Mouse (Mus musculus): ENCODE data around the gene Fam160b1. TPM values are rescaled to one million over a fixed set of nuclear protein-coding genes. Genes with fewer than 3 reads are reported as not detected.

The Fam160b1 gene
- polyA plus RNA-seq, 1 experiment from 2014 or later: 14.1 TPM

DNA sequence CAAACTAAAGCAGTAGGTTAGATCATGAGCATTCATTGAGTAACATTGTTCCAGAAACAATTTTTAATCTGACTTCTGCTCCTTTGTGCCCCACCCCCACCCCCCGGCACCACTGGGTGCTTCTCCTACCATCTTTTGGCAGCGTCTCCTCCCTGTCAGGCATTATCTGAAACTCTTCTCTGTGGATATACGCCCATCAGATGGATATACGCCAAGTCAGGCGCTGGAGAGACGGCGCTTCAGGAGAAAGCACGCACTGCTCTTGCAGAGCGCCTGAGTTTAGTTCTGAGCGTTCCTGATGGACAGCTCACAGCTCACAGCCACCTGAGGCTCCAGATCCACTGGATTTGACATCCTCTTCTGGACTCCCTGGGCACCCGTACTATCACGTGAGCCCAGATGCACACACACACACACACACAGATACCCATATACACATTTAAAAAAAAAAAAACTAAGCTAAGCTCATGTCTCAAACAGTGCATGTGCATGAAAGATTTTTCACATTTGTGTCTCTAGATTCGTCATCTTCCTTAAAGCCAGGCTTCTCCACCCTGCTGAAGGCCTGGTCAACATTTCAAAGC, 21.1 kb upstream of the Fam160b1 start:
- ATAC-seq (ENCODE audit: low FRiP score) (no peak), DNase-seq (ENCODE audit: low spot score, missing footprints) (no peak)
- no peaks in the 10 kb centered on the region for H3K9me3 ChIP-seq (ENCODE audit: control insufficient read depth, low read length)
- H3K4me3 ChIP-seq (ENCODE audit: low read depth, low read length): no peak overlapping the region
- 90% methylated on average over 13 of the region's 13 CpGs for WGBS
- no peaks in the 10 kb centered on the region for H3K27me3 ChIP-seq (ENCODE audit: control insufficient read depth, insufficient read depth, low read length)
- no peaks in the 10 kb centered on the region for H3K36me3 ChIP-seq (ENCODE audit: control insufficient read depth, insufficient read depth, low read length)
- no peak overlapping the region for H3K4me2 ChIP-seq
- H3K9ac ChIP-seq (ENCODE audit: low read length): no peak overlapping the region
- no peaks in the 10 kb centered on the region for H3K4me1 ChIP-seq (ENCODE audit: control insufficient read depth, insufficient read depth, low read length)
- no peak overlapping the region for H3K27ac ChIP-seq (ENCODE audit: low read depth, low read length)

- no peak for DNase-seq (ENCODE audit: low spot score, missing footprints)
- no peak overlapping the region for H3K27ac ChIP-seq (ENCODE audit: low read depth, low read length)
- no peak overlapping the region for H3K4me2 ChIP-seq
- no peak overlapping the region for H3K9ac ChIP-seq (ENCODE audit: low read length)
- ATAC-seq (ENCODE audit: low FRiP score): no peak
- no peak overlapping the region for H3K4me3 ChIP-seq (ENCODE audit: low read depth, low read length)
- no peaks in the 10 kb centered on the region for H3K36me3 ChIP-seq (ENCODE audit: control insufficient read depth, insufficient read depth, low read length)
- no peaks in the 10 kb centered on the region for H3K9me3 ChIP-seq (ENCODE audit: control insufficient read depth, low read length)
- no peaks in the 10 kb centered on the region for H3K4me1 ChIP-seq (ENCODE audit: control insufficient read depth, insufficient read depth, low read length)
- no peaks in the 10 kb centered on the region for H3K27me3 ChIP-seq (ENCODE audit: control insufficient read depth, insufficient read depth, low read length)
- WGBS: 82% methylated on average over 8 of the region's 8 CpGs
Observed at GRCm38 (mm10) chr19:57340900-57341742, 19.4 kb upstream of the Fam160b1 start.

GRCm38 (mm10) chr19:57343860-57344259, 16.6 kb upstream of the Fam160b1 start:
- Histone ChIP-seq H3K36me3 (ENCODE audit: control insufficient read depth, insufficient read depth, low read length) (no peaks in the 10 kb centered on the region), H3K9ac (ENCODE audit: low read length) (no peak overlapping the region), H3K4me2 (no peak overlapping the region), H3K4me3 (ENCODE audit: low read depth, low read length) (no peak overlapping the region), H3K9me3 (ENCODE audit: control insufficient read depth, low read length) (no peaks in the 10 kb centered on the region; the same call in 1 of the 2 replicates), H3K27ac (ENCODE audit: low read depth, low read length) (no peak overlapping the region), H3K27me3 (ENCODE audit: control insufficient read depth, insufficient read depth, low read length) (no peaks in the 10 kb centered on the region), H3K4me1 (ENCODE audit: control insufficient read depth, insufficient read depth, low read length) (no peaks in the 10 kb centered on the region)
- no peak for ATAC-seq (ENCODE audit: low FRiP score)
- DNase-seq (ENCODE audit: low spot score, missing footprints): no peak
- 84% methylated on average over 5 of the region's 5 CpGs for WGBS

GRCm38 (mm10) chr19:57344678-57345077, 15.8 kb upstream of the Fam160b1 start:
- H3K36me3 ChIP-seq (ENCODE audit: control insufficient read depth, insufficient read depth, low read length): no peaks in the 10 kb centered on the region
- H3K27ac ChIP-seq (ENCODE audit: low read depth, low read length): no peak overlapping the region
- no peak overlapping the region for H3K9ac ChIP-seq (ENCODE audit: low read length)
- ATAC-seq (ENCODE audit: low FRiP score) (no peak), DNase-seq (ENCODE audit: low spot score, missing footprints) (no peak)
- H3K4me3 ChIP-seq (ENCODE audit: low read depth, low read length): no peak overlapping the region
- no peaks in the 10 kb centered on the region; the same call in 1 of the 2 replicates for H3K9me3 ChIP-seq (ENCODE audit: control insufficient read depth, low read length)
- H3K4me2 ChIP-seq: no peak overlapping the region
- no peaks in the 10 kb centered on the region for H3K27me3 ChIP-seq (ENCODE audit: control insufficient read depth, insufficient read depth, low read length)
- no peaks in the 10 kb centered on the region for H3K4me1 ChIP-seq (ENCODE audit: control insufficient read depth, insufficient read depth, low read length)
- 85% methylated on average over 1 of the region's 1 CpGs for WGBS

- no peaks in the 10 kb centered on the region for H3K4me1 ChIP-seq (ENCODE audit: control insufficient read depth, insufficient read depth, low read length)
- DNase-seq (ENCODE audit: low spot score, missing footprints) (no peak), ATAC-seq (ENCODE audit: low FRiP score) (no peak)
- no peaks in the 10 kb centered on the region; the same call in 1 of the 2 replicates for H3K9me3 ChIP-seq (ENCODE audit: control insufficient read depth, low read length)
- H3K4me2 ChIP-seq: no peak overlapping the region
- no peak overlapping the region for H3K4me3 ChIP-seq (ENCODE audit: low read depth, low read length)
- no peaks in the 10 kb centered on the region for H3K27me3 ChIP-seq (ENCODE audit: control insufficient read depth, insufficient read depth, low read length)
- H3K27ac ChIP-seq (ENCODE audit: low read depth, low read length): no peak overlapping the region
- no peak overlapping the region for H3K9ac ChIP-seq (ENCODE audit: low read length)
- no peaks in the 10 kb centered on the region for H3K36me3 ChIP-seq (ENCODE audit: control insufficient read depth, insufficient read depth, low read length)
Observed at GRCm38 (mm10) chr19:57349096-57349495, 11.4 kb upstream of the Fam160b1 start.

DNA sequence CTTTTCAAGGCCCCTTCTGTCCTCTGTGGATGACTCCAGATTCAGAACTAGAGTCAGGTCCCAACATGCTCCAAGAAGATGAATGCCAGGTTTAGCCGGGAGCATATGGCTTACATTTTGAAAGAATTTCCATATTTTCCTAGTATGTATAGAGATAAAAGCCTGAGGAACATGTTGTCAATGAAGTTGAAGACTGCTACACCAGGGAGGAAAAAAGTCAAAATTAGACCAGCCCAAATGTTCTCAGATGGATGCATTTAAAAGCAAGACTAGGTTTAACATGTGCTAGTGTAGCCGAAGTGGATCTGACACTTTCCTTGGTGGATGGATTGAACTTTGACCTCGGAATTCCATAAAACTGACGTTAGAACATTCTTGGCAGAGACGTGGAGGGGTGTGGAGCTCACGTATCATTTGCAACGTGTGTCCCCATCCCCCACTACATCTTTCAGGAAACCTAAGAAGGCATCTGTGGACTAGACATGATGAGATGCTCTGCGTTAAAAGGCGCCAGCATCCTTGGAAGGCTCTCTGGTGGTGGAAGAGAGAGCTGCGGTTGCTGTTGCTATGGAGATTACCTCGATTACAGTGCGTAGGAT, 8.0 kb upstream of the Fam160b1 start:
- no peak overlapping the region for H3K4me3 ChIP-seq (ENCODE audit: low read depth, low read length)
- WGBS: 85% methylated on average over 12 of the region's 12 CpGs
- no peak overlapping the region for H3K4me2 ChIP-seq
- H3K27ac ChIP-seq (ENCODE audit: low read depth, low read length): no peak overlapping the region
- no peaks in the 10 kb centered on the region for H3K4me1 ChIP-seq (ENCODE audit: control insufficient read depth, insufficient read depth, low read length)
- H3K9ac ChIP-seq (ENCODE audit: low read length): no peak overlapping the region
- H3K9me3 ChIP-seq (ENCODE audit: control insufficient read depth, low read length): no peaks in the 10 kb centered on the region; the same call in 1 of the 2 replicates
- ATAC-seq (ENCODE audit: low FRiP score) (no peak), DNase-seq (ENCODE audit: low spot score, missing footprints) (no peak)
- no peaks in the 10 kb centered on the region for H3K36me3 ChIP-seq (ENCODE audit: control insufficient read depth, insufficient read depth, low read length)
- no peaks in the 10 kb centered on the region for H3K27me3 ChIP-seq (ENCODE audit: control insufficient read depth, insufficient read depth, low read length)

DNA sequence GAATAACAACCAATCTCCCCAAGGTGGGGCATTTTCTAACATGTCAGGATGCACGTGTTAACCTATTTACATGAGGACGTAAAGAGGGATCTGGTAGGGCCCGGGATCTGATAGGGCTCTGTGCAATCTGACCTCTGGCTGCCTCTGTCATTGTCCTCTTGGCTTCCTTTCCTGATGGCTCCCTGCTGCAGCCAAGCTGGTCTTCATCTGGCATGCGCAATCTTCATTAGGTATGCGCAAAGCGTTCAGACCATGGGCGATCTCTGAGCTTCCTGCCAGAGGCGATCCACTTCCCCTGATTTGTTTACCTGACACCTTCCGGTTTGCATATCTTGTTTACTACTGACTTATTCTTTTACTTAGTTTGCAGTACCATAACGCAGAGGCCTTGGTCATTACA, 7.3 kb upstream of the Fam160b1 start:
- ATAC-seq (ENCODE audit: low FRiP score) (no peak), DNase-seq (ENCODE audit: low spot score, missing footprints) (no peak)
- Histone ChIP-seq H3K4me2 (no peak overlapping the region), H3K4me1 (ENCODE audit: control insufficient read depth, insufficient read depth, low read length) (no peaks in the 10 kb centered on the region), H3K36me3 (ENCODE audit: control insufficient read depth, insufficient read depth, low read length) (no peaks in the 10 kb centered on the region), H3K9me3 (ENCODE audit: control insufficient read depth, low read length) (no peaks in the 10 kb centered on the region), H3K27ac (ENCODE audit: low read depth, low read length) (no peak overlapping the region), H3K9ac (ENCODE audit: low read length) (no peak overlapping the region), H3K27me3 (ENCODE audit: control insufficient read depth, insufficient read depth, low read length) (no peaks in the 10 kb centered on the region), H3K4me3 (ENCODE audit: low read depth, low read length) (no peak overlapping the region)
- WGBS: 94% methylated on average over 10 of the region's 10 CpGs

DNA sequence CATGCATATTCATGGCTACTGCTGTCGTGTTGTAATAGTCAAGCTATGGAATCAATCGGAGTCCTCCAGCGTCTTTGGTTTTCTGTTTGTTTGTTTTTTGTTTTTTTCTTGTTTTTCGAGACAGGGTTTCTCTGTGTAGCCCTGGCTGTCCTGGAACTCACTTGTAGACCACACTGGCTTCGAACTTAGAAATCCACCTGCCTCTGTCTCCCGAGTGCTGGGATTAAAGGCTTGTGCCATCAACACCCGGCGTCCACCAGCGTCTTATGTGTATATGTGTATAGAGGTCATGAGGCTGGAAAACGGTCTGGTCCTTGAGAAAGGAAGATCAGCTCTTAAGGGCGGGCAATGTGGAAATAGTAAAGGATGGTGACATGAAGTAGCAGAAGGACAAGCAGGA, 6.4 kb upstream of the Fam160b1 start:
- no peak overlapping the region for H3K4me2 ChIP-seq
- H3K9ac ChIP-seq (ENCODE audit: low read length): no peak overlapping the region
- no peaks in the 10 kb centered on the region for H3K36me3 ChIP-seq (ENCODE audit: control insufficient read depth, insufficient read depth, low read length)
- WGBS: 91% methylated on average over 11 of the region's 11 CpGs
- ATAC-seq (ENCODE audit: low FRiP score) (no peak), DNase-seq (ENCODE audit: low spot score, missing footprints) (no peak)
- no peak overlapping the region for H3K4me3 ChIP-seq (ENCODE audit: low read depth, low read length)
- H3K9me3 ChIP-seq (ENCODE audit: control insufficient read depth, low read length): no peaks in the 10 kb centered on the region
- no peaks in the 10 kb centered on the region for H3K4me1 ChIP-seq (ENCODE audit: control insufficient read depth, insufficient read depth, low read length)
- H3K27me3 ChIP-seq (ENCODE audit: control insufficient read depth, insufficient read depth, low read length): no peaks in the 10 kb centered on the region
- H3K27ac ChIP-seq (ENCODE audit: low read depth, low read length): no peak overlapping the region

- H3K27me3 ChIP-seq (ENCODE audit: control insufficient read depth, insufficient read depth, low read length): no peaks in the 10 kb centered on the region
- 87% methylated on average over 6 of the region's 6 CpGs for WGBS
Observed at GRCm38 (mm10) chr19:57354715-57355114, 5.8 kb upstream of the Fam160b1 start.

More at GRCm38 (mm10) chr19:57354715-57355114, 5.8 kb upstream of the Fam160b1 start:
- no peak overlapping the region for H3K27ac ChIP-seq (ENCODE audit: low read depth, low read length)
- H3K4me1 ChIP-seq (ENCODE audit: control insufficient read depth, insufficient read depth, low read length): peaks cover 2% of the 10 kb centered on the region; the same call in 1 of the 2 replicates
- ATAC-seq (ENCODE audit: low FRiP score) (no peak), DNase-seq (ENCODE audit: low spot score, missing footprints) (no peak)
- no peaks in the 10 kb centered on the region for H3K36me3 ChIP-seq (ENCODE audit: control insufficient read depth, insufficient read depth, low read length)
- no peaks in the 10 kb centered on the region for H3K9me3 ChIP-seq (ENCODE audit: control insufficient read depth, low read length)
- H3K4me3 ChIP-seq (ENCODE audit: low read depth, low read length): no peak overlapping the region
- H3K4me2 ChIP-seq: no peak overlapping the region
- H3K9ac ChIP-seq (ENCODE audit: low read length): no peak overlapping the region

All from midbrain, embryonic 11.5 days (tissue).